Mouse (Mus musculus): ENCODE results near the gene Slc10a6. TPM values are rescaled to one million over a fixed set of nuclear protein-coding genes. Genes with fewer than 3 reads are reported as not detected.

The Slc10a6 gene
- polyA plus RNA-seq, 1 experiment from 2014 or later = not detected

GRCm38 (mm10) chr5:103617191-103617590, 12.0 kb downstream of the Slc10a6 start:
- Histone ChIP-seq H3K4me2 (no peak overlapping the region), H3K27me3 (no peaks in the 10 kb centered on the region), H3K27ac (no peak overlapping the region), H3K9ac (no peak overlapping the region), H3K4me3 (replicated peaks) (no peak overlapping the region), H3K36me3 (no peaks in the 10 kb centered on the region), H3K4me1 (replicated peaks) (no peaks in the 10 kb centered on the region), H3K9me3 (replicated peaks) (no peaks in the 10 kb centered on the region)
- DNase-seq (no peak), ATAC-seq (ENCODE audit: low read depth) (no peak)
- 69% methylated on average over 9 of the region's 9 CpGs for WGBS (ENCODE audit: insufficient replicate concordance)

GRCm38 (mm10) chr5:103614356-103614755, 14.8 kb downstream of the Slc10a6 start:
- WGBS (ENCODE audit: insufficient replicate concordance) = 58% methylated on average over 7 of the region's 7 CpGs
- no peak overlapping the region for H3K27ac ChIP-seq
- no peak overlapping the region for H3K4me3 ChIP-seq (replicated peaks)
- H3K4me2 ChIP-seq = no peak overlapping the region
- H3K9me3 ChIP-seq (replicated peaks) = no peaks in the 10 kb centered on the region
- ATAC-seq (ENCODE audit: low read depth) = no peak
- no peaks in the 10 kb centered on the region for H3K27me3 ChIP-seq
- no peak for DNase-seq
- H3K9ac ChIP-seq = no peak overlapping the region
- H3K36me3 ChIP-seq = no peaks in the 10 kb centered on the region
- no peaks in the 10 kb centered on the region for H3K4me1 ChIP-seq (replicated peaks)

GRCm38 (mm10) chr5:103612316-103612715, 16.9 kb downstream of the Slc10a6 start:
- H3K4me2 ChIP-seq = no peak overlapping the region
- no peak for DNase-seq
- H3K4me1 ChIP-seq (replicated peaks) = no peaks in the 10 kb centered on the region
- no peak for ATAC-seq (ENCODE audit: low read depth)
- no peak overlapping the region for H3K4me3 ChIP-seq (replicated peaks)
- 68% methylated on average over 7 of the region's 7 CpGs for WGBS (ENCODE audit: insufficient replicate concordance)
- no peaks in the 10 kb centered on the region for H3K36me3 ChIP-seq
- no peaks in the 10 kb centered on the region for H3K9me3 ChIP-seq (replicated peaks)
- no peak overlapping the region for H3K27ac ChIP-seq
- no peak overlapping the region for H3K9ac ChIP-seq
- no peaks in the 10 kb centered on the region for H3K27me3 ChIP-seq

- H3K4me2 ChIP-seq = no peak overlapping the region
- no peak overlapping the region for H3K27ac ChIP-seq
- no peak overlapping the region for H3K9ac ChIP-seq
- no peaks in the 10 kb centered on the region for H3K36me3 ChIP-seq
- no peak overlapping the region for H3K4me3 ChIP-seq (replicated peaks)
- no peaks in the 10 kb centered on the region for H3K9me3 ChIP-seq (replicated peaks)
- ATAC-seq (ENCODE audit: low read depth) (no peak), DNase-seq (no peak)
- H3K4me1 ChIP-seq (replicated peaks) = no peaks in the 10 kb centered on the region
- WGBS (ENCODE audit: insufficient replicate concordance) = 75% methylated on average over 10 of the region's 10 CpGs
- H3K27me3 ChIP-seq = no peaks in the 10 kb centered on the region
Measured at GRCm38 (mm10) chr5:103610856-103611472, 18.2 kb downstream of the Slc10a6 start.

GRCm38 (mm10) chr5:103610148-103610547, 19.1 kb downstream of the Slc10a6 start:
- ATAC-seq (ENCODE audit: low read depth) (no peak), DNase-seq (no peak)
- Histone ChIP-seq H3K27me3 (no peaks in the 10 kb centered on the region), H3K4me3 (replicated peaks) (no peak overlapping the region), H3K9me3 (replicated peaks) (no peaks in the 10 kb centered on the region), H3K4me1 (replicated peaks) (no peaks in the 10 kb centered on the region), H3K36me3 (no peaks in the 10 kb centered on the region), H3K27ac (no peak overlapping the region), H3K9ac (no peak overlapping the region), H3K4me2 (no peak overlapping the region)
- WGBS (ENCODE audit: insufficient replicate concordance) = 54% methylated on average over 5 of the region's 5 CpGs

- DNase-seq (no peak), ATAC-seq (ENCODE audit: low read depth) (no peak)
- Histone ChIP-seq H3K4me1 (replicated peaks) (no peaks in the 10 kb centered on the region), H3K36me3 (no peaks in the 10 kb centered on the region), H3K4me2 (no peak overlapping the region), H3K9me3 (replicated peaks) (no peaks in the 10 kb centered on the region), H3K27me3 (no peaks in the 10 kb centered on the region), H3K27ac (no peak overlapping the region), H3K4me3 (replicated peaks) (no peak overlapping the region), H3K9ac (no peak overlapping the region)
- 77% methylated on average over 7 of the region's 7 CpGs for WGBS (ENCODE audit: insufficient replicate concordance)
Measured at GRCm38 (mm10) chr5:103605707-103606106, 23.5 kb downstream of the Slc10a6 start.

- Histone ChIP-seq H3K4me2 (no peak overlapping the region), H3K4me3 (replicated peaks) (no peak overlapping the region), H3K36me3 (no peaks in the 10 kb centered on the region), H3K9ac (no peak overlapping the region), H3K27ac (no peak overlapping the region), H3K9me3 (replicated peaks) (no peaks in the 10 kb centered on the region), H3K4me1 (replicated peaks) (no peaks in the 10 kb centered on the region), H3K27me3 (no peaks in the 10 kb centered on the region)
- WGBS (ENCODE audit: insufficient replicate concordance) = 68% methylated on average over 11 of the region's 11 CpGs
- DNase-seq (no peak), ATAC-seq (ENCODE audit: low read depth) (no peak)
Measured at GRCm38 (mm10) chr5:103603115-103603893, 25.9 kb downstream of the Slc10a6 start.

GRCm38 (mm10) chr5:103598881-103599280, 30.3 kb downstream of the Slc10a6 start:
- Histone ChIP-seq H3K4me3 (replicated peaks) (no peak overlapping the region), H3K9me3 (replicated peaks) (no peaks in the 10 kb centered on the region), H3K4me1 (replicated peaks) (no peaks in the 10 kb centered on the region; the same call in 1 of the 2 replicates), H3K27me3 (no peaks in the 10 kb centered on the region), H3K9ac (no peak overlapping the region), H3K36me3 (no peaks in the 10 kb centered on the region), H3K27ac (no peak overlapping the region), H3K4me2 (no peak overlapping the region)
- ATAC-seq (ENCODE audit: low read depth) (no peak), DNase-seq (no peak)
- 73% methylated on average over 5 of the region's 5 CpGs for WGBS (ENCODE audit: insufficient replicate concordance)

- Histone ChIP-seq H3K9me3 (replicated peaks) (no peaks in the 10 kb centered on the region), H3K9ac (no peak overlapping the region), H3K27me3 (no peaks in the 10 kb centered on the region), H3K27ac (no peak overlapping the region), H3K36me3 (no peaks in the 10 kb centered on the region), H3K4me3 (replicated peaks) (no peak overlapping the region), H3K4me2 (no peak overlapping the region), H3K4me1 (replicated peaks) (no peaks in the 10 kb centered on the region; the same call in 1 of the 2 replicates)
- ATAC-seq (ENCODE audit: low read depth) (no peak), DNase-seq (no peak)
- 74% methylated on average over 9 of the region's 9 CpGs for WGBS (ENCODE audit: insufficient replicate concordance)
Measured at GRCm38 (mm10) chr5:103598264-103598663, 30.9 kb downstream of the Slc10a6 start.

GRCm38 (mm10) chr5:103597604-103598003, 31.6 kb downstream of the Slc10a6 start:
- H3K4me2 ChIP-seq = no peak overlapping the region
- H3K36me3 ChIP-seq = no peaks in the 10 kb centered on the region
- H3K4me3 ChIP-seq (replicated peaks) = no peak overlapping the region
- no peaks in the 10 kb centered on the region for H3K27me3 ChIP-seq
- no peak overlapping the region for H3K9ac ChIP-seq
- no peaks in the 10 kb centered on the region for H3K9me3 ChIP-seq (replicated peaks)
- H3K4me1 ChIP-seq (replicated peaks) = no peaks in the 10 kb centered on the region; the same call in 1 of the 2 replicates
- DNase-seq (no peak), ATAC-seq (ENCODE audit: low read depth) (no peak)
- 61% methylated on average over 6 of the region's 6 CpGs for WGBS (ENCODE audit: insufficient replicate concordance)
- no peak overlapping the region for H3K27ac ChIP-seq

GRCm38 (mm10) chr5:103596467-103597146, 32.6 kb downstream of the Slc10a6 start:
- Histone ChIP-seq H3K27ac (no peak overlapping the region), H3K4me3 (replicated peaks) (no peak overlapping the region), H3K27me3 (no peaks in the 10 kb centered on the region), H3K9ac (no peak overlapping the region), H3K4me2 (no peak overlapping the region), H3K9me3 (replicated peaks) (no peaks in the 10 kb centered on the region), H3K4me1 (replicated peaks) (no peaks in the 10 kb centered on the region; the same call in 1 of the 2 replicates), H3K36me3 (no peaks in the 10 kb centered on the region)
- 73% methylated on average over 14 of the region's 14 CpGs for WGBS (ENCODE audit: insufficient replicate concordance)
- DNase-seq = no peak
- ATAC-seq (ENCODE audit: low read depth) = no peak
